Mouse (Mus musculus): ENCODE results near the gene Tiam2.

DNA sequence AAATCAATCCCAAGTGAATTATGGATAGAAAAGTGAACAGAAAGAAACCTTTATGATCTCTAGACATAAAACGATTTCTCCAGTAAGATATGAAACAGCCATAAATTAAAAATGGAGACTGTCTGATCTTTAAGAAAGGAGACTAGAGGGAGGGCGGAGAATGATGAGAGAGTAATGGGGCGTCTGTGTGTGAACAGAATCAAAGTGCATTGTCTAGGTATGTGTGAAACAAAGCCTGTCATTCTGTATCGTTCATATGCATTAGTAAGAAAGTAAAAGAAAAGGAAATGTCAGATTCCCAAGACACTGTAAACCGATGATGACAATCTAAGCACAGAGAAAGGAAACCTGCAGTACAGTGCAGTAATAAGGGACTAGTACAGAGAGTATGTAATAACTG lies 214.7 kb downstream of the Tiam2 start:
- no peak for TF ChIP-seq CTCF (IDR thresholded peaks at IDR 0.05; ENCODE audit: borderline replicate concordance, insufficient read depth, low read depth, low read length)
- no peak for TF ChIP-seq POLR2A (IDR thresholded peaks at IDR 0.05; ENCODE audit: borderline replicate concordance, insufficient read depth, low read length)

Measured in cerebellum, adult 2 months (tissue).